Mouse (Mus musculus): ENCODE results near the gene Atp2a2. TPM values are rescaled to one million over a fixed set of nuclear protein-coding genes. Genes with fewer than 3 reads are reported as not detected.

Gene Atp2a2
- polyA plus RNA-seq, 1 experiment: 55.9 TPM

DNA sequence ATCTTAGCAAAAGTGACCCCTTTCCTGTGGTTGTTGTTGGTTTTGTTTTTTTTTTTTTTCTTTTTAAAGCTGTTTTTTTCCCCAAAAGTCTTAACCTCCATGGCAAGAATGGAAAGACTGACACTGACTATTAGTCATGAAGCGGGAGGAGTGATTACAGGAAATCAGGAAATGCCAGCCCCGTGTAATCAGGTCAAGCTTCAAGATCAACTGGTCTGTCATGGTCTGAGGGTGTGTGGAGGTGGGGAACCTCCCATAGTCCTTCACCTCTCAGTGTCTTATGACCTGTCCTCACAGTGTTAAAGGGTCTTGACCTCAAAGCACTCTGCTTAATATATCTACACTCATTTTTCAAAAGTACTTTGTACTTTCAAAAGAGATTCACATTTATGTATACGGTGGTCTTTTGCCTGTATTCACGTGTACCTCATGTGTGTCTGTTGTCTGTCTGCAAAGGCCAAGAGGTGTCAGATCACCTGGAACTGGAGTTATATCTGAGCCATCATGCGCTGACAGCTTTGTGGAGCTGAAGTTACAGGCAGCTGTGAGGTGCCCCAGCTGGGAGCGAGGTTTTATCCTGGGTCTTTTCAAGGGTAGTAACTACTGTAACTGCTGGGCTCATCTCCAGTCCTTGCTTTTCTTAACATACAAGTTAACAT lies 19.2 kb downstream of the Atp2a2 start:
- H3K4me3 ChIP-seq (ENCODE audit: control insufficient read depth, low read depth, low read length): no peak overlapping the region
- no peak for TF ChIP-seq POLR2A (IDR thresholded peaks at IDR 0.05; ENCODE audit: control insufficient read depth, low read depth, low read length)
- TF ChIP-seq CTCF (IDR thresholded peaks at IDR 0.05; ENCODE audit: control insufficient read depth, insufficient read depth, insufficient replicate concordance, low read depth, low read length): no peak
- no peaks in the 10 kb centered on the region for H3K27me3 ChIP-seq (ENCODE audit: control insufficient read depth, insufficient read depth, low read length)
- H3K4me1 ChIP-seq (ENCODE audit: control insufficient read depth, insufficient read depth, low read length): no peaks in the 10 kb centered on the region
- no peak overlapping the region for H3K27ac ChIP-seq (ENCODE audit: control insufficient read depth, insufficient read depth, low read depth, low read length)
- no peaks in the 10 kb centered on the region; the same call in 1 of the 2 replicates for H3K36me3 ChIP-seq (ENCODE audit: control insufficient read depth, insufficient read depth, low read length)

DNA sequence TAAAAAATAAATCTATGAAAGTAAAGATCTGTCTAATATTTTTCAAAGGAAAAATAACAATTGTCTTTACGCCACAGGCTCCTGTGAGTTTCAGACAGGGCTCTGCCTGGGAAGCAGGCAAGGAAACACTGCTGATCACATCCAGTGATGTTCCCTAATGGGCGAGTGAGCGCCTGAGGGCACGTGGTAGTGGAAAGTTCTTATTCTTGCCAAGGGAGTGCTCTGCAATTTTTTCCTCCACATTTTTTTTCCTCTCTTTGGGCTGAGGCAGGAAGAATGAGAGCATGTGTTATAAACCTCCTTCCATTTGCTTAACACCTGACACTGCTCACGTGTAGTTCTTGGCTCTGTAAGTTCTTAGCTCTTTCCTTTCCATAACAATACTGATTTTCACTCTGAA lies 20.2 kb downstream of the Atp2a2 start:
- TF ChIP-seq CTCF (IDR thresholded peaks at IDR 0.05; ENCODE audit: control insufficient read depth, insufficient read depth, insufficient replicate concordance, low read depth, low read length): no peak
- no peaks in the 10 kb centered on the region for H3K27me3 ChIP-seq (ENCODE audit: control insufficient read depth, insufficient read depth, low read length)
- no peaks in the 10 kb centered on the region; the same call in none of the 2 replicates for H3K36me3 ChIP-seq (ENCODE audit: control insufficient read depth, insufficient read depth, low read length)
- no peak overlapping the region for H3K27ac ChIP-seq (ENCODE audit: control insufficient read depth, insufficient read depth, low read depth, low read length)
- H3K4me1 ChIP-seq (ENCODE audit: control insufficient read depth, insufficient read depth, low read length): no peaks in the 10 kb centered on the region
- no peak overlapping the region for H3K4me3 ChIP-seq (ENCODE audit: control insufficient read depth, low read depth, low read length)

DNA sequence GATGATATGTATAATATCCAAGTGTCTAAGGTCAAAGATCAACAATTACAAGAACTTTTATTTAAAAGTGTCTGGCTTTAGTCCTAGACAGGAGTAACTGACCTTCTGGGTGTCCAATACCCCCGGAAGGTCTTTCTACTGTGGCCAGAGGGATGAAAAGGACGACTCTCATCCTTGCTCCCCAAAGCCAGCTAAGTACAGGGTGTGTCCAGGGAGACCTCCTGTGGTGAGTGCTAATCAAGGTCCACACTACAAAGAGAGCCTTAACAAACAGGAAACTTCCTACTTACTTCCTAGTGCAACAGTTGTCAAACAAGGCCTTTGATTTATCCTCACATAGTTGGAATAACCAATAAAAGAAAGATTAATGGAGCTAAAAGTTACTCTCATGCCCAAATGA lies 22.9 kb downstream of the Atp2a2 start:
- H3K27ac ChIP-seq (ENCODE audit: control insufficient read depth, insufficient read depth, low read depth, low read length): no peak overlapping the region
- H3K4me3 ChIP-seq (ENCODE audit: control insufficient read depth, low read depth, low read length): no peak overlapping the region
- no peak for TF ChIP-seq CTCF (IDR thresholded peaks at IDR 0.05; ENCODE audit: control insufficient read depth, insufficient read depth, insufficient replicate concordance, low read depth, low read length)
- no peak for TF ChIP-seq POLR2A (IDR thresholded peaks at IDR 0.05; ENCODE audit: control insufficient read depth, low read depth, low read length)
- H3K36me3 ChIP-seq (ENCODE audit: control insufficient read depth, insufficient read depth, low read length): no peaks in the 10 kb centered on the region; the same call in none of the 2 replicates
- H3K4me1 ChIP-seq (ENCODE audit: control insufficient read depth, insufficient read depth, low read length): no peaks in the 10 kb centered on the region
- no peaks in the 10 kb centered on the region for H3K27me3 ChIP-seq (ENCODE audit: control insufficient read depth, insufficient read depth, low read length)

DNA sequence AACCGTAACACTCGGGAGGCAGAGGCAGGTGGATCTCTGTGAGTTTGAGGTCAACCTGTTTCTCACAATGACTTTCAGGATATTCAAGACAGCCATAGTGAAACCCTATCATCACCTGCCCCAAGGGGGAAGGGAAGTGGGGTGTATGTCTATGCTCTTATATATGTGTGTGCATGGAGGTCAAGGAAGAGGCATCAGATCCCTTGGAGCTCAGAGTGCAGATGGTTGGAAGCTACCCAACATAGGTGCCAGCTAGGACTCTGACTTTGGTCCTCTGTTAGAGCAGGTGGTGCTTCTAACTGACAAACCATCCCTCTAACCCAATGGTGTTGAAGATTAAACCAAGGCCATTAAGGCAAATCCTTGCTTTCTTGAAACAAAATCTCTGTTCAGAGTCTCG lies 24.5 kb downstream of the Atp2a2 start:
- Histone ChIP-seq H3K4me1 (ENCODE audit: control insufficient read depth, insufficient read depth, low read length) (no peaks in the 10 kb centered on the region), H3K27ac (ENCODE audit: control insufficient read depth, insufficient read depth, low read depth, low read length) (no peak overlapping the region), H3K36me3 (ENCODE audit: control insufficient read depth, insufficient read depth, low read length) (peaks cover 2% of the 10 kb centered on the region), H3K27me3 (ENCODE audit: control insufficient read depth, insufficient read depth, low read length) (no peaks in the 10 kb centered on the region), H3K4me3 (ENCODE audit: control insufficient read depth, low read depth, low read length) (no peak overlapping the region)
- no peak for TF ChIP-seq POLR2A (IDR thresholded peaks at IDR 0.05; ENCODE audit: control insufficient read depth, low read depth, low read length)
- TF ChIP-seq CTCF (IDR thresholded peaks at IDR 0.05; ENCODE audit: control insufficient read depth, insufficient read depth, insufficient replicate concordance, low read depth, low read length): no peak

DNA sequence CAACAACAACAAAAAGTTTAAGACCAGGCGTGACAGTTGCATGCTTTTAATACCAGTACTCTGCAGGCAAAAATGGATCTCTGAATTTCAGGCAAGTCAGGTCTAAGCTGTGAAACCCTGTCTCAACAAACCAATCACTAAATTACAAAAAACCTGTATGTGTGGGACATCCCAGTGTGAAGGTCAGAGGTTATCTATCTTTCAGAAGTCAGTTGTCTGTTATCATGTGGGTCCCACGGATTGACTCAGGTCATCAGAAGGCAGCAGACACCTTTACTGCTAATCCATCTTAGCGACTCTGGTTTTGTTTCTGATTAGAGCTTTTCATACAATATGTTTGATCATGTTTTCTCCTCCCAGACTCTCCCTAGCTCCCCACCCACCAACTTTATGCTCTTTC lies 25.9 kb downstream of the Atp2a2 start:
- H3K36me3 ChIP-seq (ENCODE audit: control insufficient read depth, insufficient read depth, low read length): peaks cover 2% of the 10 kb centered on the region; the same call in 1 of the 2 replicates
- H3K27ac ChIP-seq (ENCODE audit: control insufficient read depth, insufficient read depth, low read depth, low read length): no peak overlapping the region
- no peaks in the 10 kb centered on the region for H3K27me3 ChIP-seq (ENCODE audit: control insufficient read depth, insufficient read depth, low read length)
- H3K4me3 ChIP-seq (ENCODE audit: control insufficient read depth, low read depth, low read length): no peak overlapping the region
- no peak for TF ChIP-seq POLR2A (IDR thresholded peaks at IDR 0.05; ENCODE audit: control insufficient read depth, low read depth, low read length)
- no peak for TF ChIP-seq CTCF (IDR thresholded peaks at IDR 0.05; ENCODE audit: control insufficient read depth, insufficient read depth, insufficient replicate concordance, low read depth, low read length)
- H3K4me1 ChIP-seq (ENCODE audit: control insufficient read depth, insufficient read depth, low read length): no peaks in the 10 kb centered on the region

DNA sequence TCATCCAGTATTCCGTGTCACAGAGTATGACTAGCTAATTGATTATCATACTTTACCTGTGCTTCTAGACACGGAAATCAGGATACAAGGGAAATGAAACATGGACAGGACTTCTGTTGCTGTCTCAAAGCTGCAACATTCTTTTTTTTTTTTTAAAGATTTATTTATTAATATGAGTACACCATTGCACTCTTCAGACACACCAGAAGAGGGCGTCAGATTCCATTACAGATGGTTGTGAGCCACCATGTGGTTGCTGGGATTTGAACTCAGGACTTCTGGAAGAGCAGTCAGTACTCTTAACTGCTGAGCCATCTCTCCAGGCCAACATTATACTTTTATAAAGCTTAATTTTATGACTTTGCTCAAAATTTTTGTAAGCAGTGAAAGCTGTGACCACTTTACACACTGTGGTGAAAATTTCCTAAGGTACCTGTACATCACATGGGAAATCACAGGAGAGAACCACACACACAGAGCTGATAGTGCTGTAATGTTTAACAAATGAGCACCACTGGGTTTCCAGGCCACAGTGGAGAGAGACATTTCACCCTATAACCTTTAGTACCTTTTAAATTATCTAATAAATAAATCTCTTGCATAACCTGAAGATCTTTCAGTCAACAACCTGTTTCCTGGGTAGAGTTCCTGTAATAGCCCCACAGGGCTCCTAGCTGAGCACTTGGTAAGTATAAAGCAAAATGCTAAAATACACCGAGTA lies 27.2 kb downstream of the Atp2a2 start:
- Histone ChIP-seq H3K4me3 (ENCODE audit: control insufficient read depth, low read depth, low read length) (no peak overlapping the region), H3K27ac (ENCODE audit: control insufficient read depth, insufficient read depth, low read depth, low read length) (no peak overlapping the region), H3K27me3 (ENCODE audit: control insufficient read depth, insufficient read depth, low read length) (no peaks in the 10 kb centered on the region), H3K4me1 (ENCODE audit: control insufficient read depth, insufficient read depth, low read length) (no peaks in the 10 kb centered on the region), H3K36me3 (ENCODE audit: control insufficient read depth, insufficient read depth, low read length) (peaks cover 2% of the 10 kb centered on the region; the same call in 1 of the 2 replicates)
- TF ChIP-seq POLR2A (IDR thresholded peaks at IDR 0.05; ENCODE audit: control insufficient read depth, low read depth, low read length) (no peak), CTCF (IDR thresholded peaks at IDR 0.05; ENCODE audit: control insufficient read depth, insufficient read depth, insufficient replicate concordance, low read depth, low read length) (no peak)

DNA sequence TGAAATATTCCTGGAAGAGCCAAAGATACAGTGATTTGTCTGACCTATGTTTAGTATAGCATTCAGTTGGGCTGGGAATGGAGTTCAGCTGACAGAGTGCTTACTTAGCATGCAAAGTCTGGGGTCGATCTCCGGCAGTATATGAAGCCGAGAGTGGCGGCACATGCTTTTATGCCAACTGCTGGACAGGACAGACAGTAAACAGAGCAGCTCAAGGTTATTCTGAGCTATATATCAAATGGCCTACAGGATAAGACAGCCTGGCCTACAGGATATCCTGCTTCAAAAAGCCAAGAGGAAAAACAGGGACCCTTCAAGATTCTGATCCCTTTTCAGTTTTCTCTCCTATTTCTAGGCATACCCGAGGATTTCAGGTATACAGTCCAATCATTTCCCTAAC lies 30.4 kb downstream of the Atp2a2 start:
- no peak overlapping the region for H3K4me3 ChIP-seq (ENCODE audit: control insufficient read depth, low read depth, low read length)
- no peaks in the 10 kb centered on the region for H3K4me1 ChIP-seq (ENCODE audit: control insufficient read depth, insufficient read depth, low read length)
- no peak overlapping the region for H3K27ac ChIP-seq (ENCODE audit: control insufficient read depth, insufficient read depth, low read depth, low read length)
- TF ChIP-seq CTCF (IDR thresholded peaks at IDR 0.05; ENCODE audit: control insufficient read depth, insufficient read depth, insufficient replicate concordance, low read depth, low read length): no peak
- no peak for TF ChIP-seq POLR2A (IDR thresholded peaks at IDR 0.05; ENCODE audit: control insufficient read depth, low read depth, low read length)
- H3K36me3 ChIP-seq (ENCODE audit: control insufficient read depth, insufficient read depth, low read length): peaks cover 5% of the 10 kb centered on the region; the same call in 1 of the 2 replicates
- H3K27me3 ChIP-seq (ENCODE audit: control insufficient read depth, insufficient read depth, low read length): no peaks in the 10 kb centered on the region
